In the genomic region with DNA sequence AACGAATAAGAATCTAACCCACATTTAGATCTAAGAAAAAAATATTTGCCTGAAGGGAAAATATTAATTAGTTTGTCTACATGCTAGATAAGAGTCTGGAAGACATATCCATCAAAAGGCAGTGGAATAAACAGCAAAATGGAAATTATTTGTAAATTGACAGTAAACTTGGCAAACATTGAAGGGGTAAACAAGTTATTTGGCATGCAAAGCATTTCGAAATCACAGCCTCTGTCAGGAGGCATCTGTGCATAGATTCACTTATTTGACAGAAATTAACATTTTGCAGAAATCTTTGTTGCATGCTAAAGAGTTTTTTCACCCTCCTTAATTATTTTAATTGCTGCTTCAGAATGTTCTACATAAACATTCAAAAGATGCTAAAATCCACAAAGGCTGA, we compare ENCODE assay signal across 21 mouse cellular contexts.
DNase-seq lines count a peak whose midpoint lies in the region; ATAC-seq and TF ChIP-seq lines count a peak whose summit lies in the region.
"Had no signal": no experiment of that assay in that cellular context is flagged by ENCODE, and none has a peak within 500 bp of the region (broad histone marks: within the 10 kb centered on the region; RNA-seq: fewer than 3 reads in every experiment).

No protein-coding gene starts in this region.

- no peaks in the 10 kb centered on the region for H3K36me3 ChIP-seq in forebrain, embryonic 13.5 days (ENCODE audit: poor library complexity, severe bottlenecking)
- H3K36me3 ChIP-seq in forebrain, embryonic 11.5 days (ENCODE audit: control insufficient read depth, insufficient read depth, low read length), result no peaks in the 10 kb centered on the region
- H3K36me3 ChIP-seq in hindbrain, embryonic 14.5 days (replicated peaks; ENCODE audit: control insufficient read depth, insufficient read depth), result no peaks in the 10 kb centered on the region
- H3K36me3 ChIP-seq in hindbrain, postnatal 0 days (ENCODE audit: insufficient read depth, low read length), result no peaks in the 10 kb centered on the region
- H3K36me3 ChIP-seq: hindbrain, embryonic 12.5 days had no signal

- no peak overlapping the region for H3K27ac ChIP-seq in forebrain, embryonic 13.5 days
- no peak overlapping the region for H3K27ac ChIP-seq in forebrain, embryonic 11.5 days (ENCODE audit: low read depth, low read length)
- no peak overlapping the region for H3K27ac ChIP-seq in hindbrain, embryonic 14.5 days
- no peak overlapping the region for H3K27ac ChIP-seq in hindbrain, postnatal 0 days
- H3K27ac ChIP-seq: hindbrain, embryonic 12.5 days had no signal

- DNase-seq in forebrain, embryonic 11.5 days (ENCODE audit: low spot score), result no peak
- DNase-seq in hindbrain, embryonic 14.5 days (ENCODE audit: low spot score), result peak; percentile 23
- no peak for DNase-seq in hindbrain, postnatal 0 days (ENCODE audit: low spot score)
- peak; percentile 30 for DNase-seq in brain, embryonic 18.5 days (ENCODE audit: low read depth, low spot score)
- DNase-seq in thymus, postnatal 25 days, result no peak
- no peak for DNase-seq in left cerebral cortex, adult 18-20 months (ENCODE audit: low spot score in 2 of 2)
- DNase-seq: adrenal gland, adult 8-10 months; adrenal gland, postnatal 25 days; cerebellum, adult 18-20 months; cerebellum, adult 9-10 months; cerebellum, postnatal 14 days; gastrocnemius, postnatal 10 days; heart, adult 11 months; kidney, adult 18-20 months had no signal

- no peaks in the 10 kb centered on the region for H3K9me3 ChIP-seq in forebrain, embryonic 13.5 days (replicated peaks)
- no peaks in the 10 kb centered on the region for H3K9me3 ChIP-seq in forebrain, embryonic 11.5 days (ENCODE audit: control insufficient read depth, low read length)
- no peaks in the 10 kb centered on the region for H3K9me3 ChIP-seq in hindbrain, embryonic 14.5 days (ENCODE audit: control insufficient read depth, low read length)
- H3K9me3 ChIP-seq in hindbrain, postnatal 0 days (ENCODE audit: low read length), result no peaks in the 10 kb centered on the region
- H3K9me3 ChIP-seq: hindbrain, embryonic 12.5 days had no signal

- no peak overlapping the region for H3K9ac ChIP-seq in forebrain, embryonic 13.5 days
- H3K9ac ChIP-seq in forebrain, embryonic 11.5 days (ENCODE audit: low read length), result no peak overlapping the region
- no peak overlapping the region for H3K9ac ChIP-seq in hindbrain, embryonic 14.5 days
- no peak overlapping the region for H3K9ac ChIP-seq in hindbrain, postnatal 0 days (replicated peaks; ENCODE audit: low read length)
- H3K9ac ChIP-seq: hindbrain, embryonic 12.5 days had no signal

- ATAC-seq in forebrain, embryonic 13.5 days, result peak; percentile 78
- ATAC-seq in forebrain, embryonic 11.5 days (replicated peaks; ENCODE audit: low FRiP score), result no peak
- no peak for ATAC-seq in hindbrain, embryonic 14.5 days (ENCODE audit: low FRiP score)
- ATAC-seq in hindbrain, postnatal 0 days, result no peak
- ATAC-seq: activated CD4-positive, CD25-positive, alpha-beta regulatory T cell, adult 4 months; hindbrain, embryonic 16.5 days; inflammation-experienced regulatory T-cells, adult 6 months; intestine, embryonic 16.5 days had no signal

- WGBS in forebrain, embryonic 13.5 days, result 59% methylated on average over 2 of the region's 2 CpGs
- WGBS in forebrain, embryonic 11.5 days, result 69% methylated on average over 2 of the region's 2 CpGs
- WGBS in hindbrain, embryonic 14.5 days, result 64% methylated on average over 2 of the region's 2 CpGs
- WGBS in hindbrain, postnatal 0 days, result 47% methylated on average over 2 of the region's 2 CpGs

- H3K4me3 ChIP-seq in forebrain, embryonic 13.5 days, result no peak overlapping the region
- H3K4me3 ChIP-seq in forebrain, embryonic 11.5 days (ENCODE audit: low read depth, low read length), result no peak overlapping the region
- H3K4me3 ChIP-seq in hindbrain, embryonic 14.5 days (replicated peaks; ENCODE audit: low read length), result no peak overlapping the region
- no peak overlapping the region for H3K4me3 ChIP-seq in hindbrain, postnatal 0 days (ENCODE audit: low read length)
- H3K4me3 ChIP-seq: hindbrain, embryonic 12.5 days had no signal

- no peaks in the 10 kb centered on the region for H3K27me3 ChIP-seq in forebrain, embryonic 13.5 days
- H3K27me3 ChIP-seq in forebrain, embryonic 11.5 days (ENCODE audit: control insufficient read depth, insufficient read depth, low read length), result no peaks in the 10 kb centered on the region
- no peaks in the 10 kb centered on the region for H3K27me3 ChIP-seq in hindbrain, embryonic 14.5 days (ENCODE audit: control insufficient read depth, insufficient read depth, low read length)
- H3K27me3 ChIP-seq in hindbrain, postnatal 0 days (ENCODE audit: insufficient read depth, low read length), result no peaks in the 10 kb centered on the region
- H3K27me3 ChIP-seq: hindbrain, embryonic 12.5 days had no signal

- H3K4me2 ChIP-seq in forebrain, embryonic 13.5 days, result no peak overlapping the region
- no peak overlapping the region for H3K4me2 ChIP-seq in forebrain, embryonic 11.5 days (ENCODE audit: low read depth, low read length, severe bottlenecking)
- no peak overlapping the region for H3K4me2 ChIP-seq in hindbrain, embryonic 14.5 days (replicated peaks)
- no peak overlapping the region for H3K4me2 ChIP-seq in hindbrain, postnatal 0 days (ENCODE audit: low read depth, low read length)
- H3K4me2 ChIP-seq: heart, embryonic 11.5 days; hindbrain, embryonic 12.5 days had no signal

- TF ChIP-seq CTCF in hindbrain, postnatal 0 days (IDR thresholded peaks at IDR 0.05; ENCODE audit: low read depth), result no peak

- H3K4me1 ChIP-seq in forebrain, embryonic 13.5 days, result no peaks in the 10 kb centered on the region
- H3K4me1 ChIP-seq in forebrain, embryonic 11.5 days (replicated peaks; ENCODE audit: control insufficient read depth, insufficient read depth, low read length), result no peaks in the 10 kb centered on the region
- no peaks in the 10 kb centered on the region for H3K4me1 ChIP-seq in hindbrain, embryonic 14.5 days (replicated peaks; ENCODE audit: control insufficient read depth, insufficient read depth, low read length)
- H3K4me1 ChIP-seq in hindbrain, postnatal 0 days (ENCODE audit: insufficient read depth, low read length), result no peaks in the 10 kb centered on the region
- H3K4me1 ChIP-seq: hindbrain, embryonic 12.5 days had no signal

Comparison
In these comparisons a context has a peak if more than half of its experiments do, and no peak if none do; other contexts are left out.
1. DNase-seq: peak in hindbrain, embryonic 14.5 days (single experiment) and brain, embryonic 18.5 days (single experiment); none in forebrain, embryonic 11.5 days (single experiment), hindbrain, postnatal 0 days (single experiment), thymus, postnatal 25 days (single experiment) and left cerebral cortex, adult 18-20 months (0 of 2).